Mouse (Mus musculus) embryo, embryonic 9.5 days (tissue): ENCODE measurements around the gene Pigg.

Experiments used
- DNase-seq: peaks from one replicate; pipeline ENCODE4 v3.0.0-alpha.2; 2017; ENCODE audit errors: extremely low spot score

The Pigg gene

GRCm38 (mm10) chr5:108357862-108358261, 45.5 kb downstream of the Pigg start:
- DNase-seq: no peak

- no peak for DNase-seq
Measured at GRCm38 (mm10) chr5:108359491-108359890, 47.1 kb downstream of the Pigg start.

- no peak for DNase-seq
Measured at GRCm38 (mm10) chr5:108360211-108360610, 47.8 kb downstream of the Pigg start.

GRCm38 (mm10) chr5:108362330-108362729, 49.9 kb downstream of the Pigg start:
- no peak for DNase-seq

- no peak for DNase-seq
Measured at GRCm38 (mm10) chr5:108366328-108366983, 54.0 kb downstream of the Pigg start.

- DNase-seq: peak; percentile 63
Measured at GRCm38 (mm10) chr5:108366984-108367841, 54.8 kb downstream of the Pigg start.

- peak; percentile 27 for DNase-seq
Measured at GRCm38 (mm10) chr5:108367871-108368332, 55.5 kb downstream of the Pigg start, which contains the start of gene Gm42517. Gm42517 (minus strand) TSS chr5:108367922.

GRCm38 (mm10) chr5:108368446-108368845, 56.0 kb downstream of the Pigg start:
- no peak for DNase-seq

- DNase-seq: peak; percentile 36
Measured at GRCm38 (mm10) chr5:108368851-108369621, 56.6 kb downstream of the Pigg start.

- no peak for DNase-seq
Measured at GRCm38 (mm10) chr5:108369964-108370363, 57.6 kb downstream of the Pigg start.

- no peak for DNase-seq
Measured at GRCm38 (mm10) chr5:108374079-108374478, 61.7 kb downstream of the Pigg start.

GRCm38 (mm10) chr5:108376059-108376458, 63.6 kb downstream of the Pigg start:
- no peak for DNase-seq

- DNase-seq: no peak
Measured at GRCm38 (mm10) chr5:108378346-108378745, 65.9 kb downstream of the Pigg start.

- no peak for DNase-seq
Measured at GRCm38 (mm10) chr5:108385632-108386031, 73.2 kb downstream of the Pigg start.

GRCm38 (mm10) chr5:108386449-108386848, 74.0 kb downstream of the Pigg start:
- no peak for DNase-seq

- DNase-seq: no peak
Measured at GRCm38 (mm10) chr5:108388201-108388600, 75.8 kb downstream of the Pigg start, which contains the start of gene Pde6b. Pde6b (plus strand) TSS chr5:108388391.

GRCm38 (mm10) chr5:108389744-108390143, 77.3 kb downstream of the Pigg start:
- no peak for DNase-seq
